Mouse (Mus musculus) lung, adult 2 months (tissue): ENCODE measurements around the gene Tex38.

Experiments
- CTCF ChIP-seq: fragments of 200-500 bp; IDR thresholded peaks from 2 replicates; pipeline ENCODE4 v1.5.1; 2011; ENCODE audit warnings: mild to moderate bottlenecking, low read length, control low read depth; ENCODE audit not compliant: insufficient read depth
- POLR2A ChIP-seq: fragments of 200-500 bp; IDR thresholded peaks from 2 replicates; pipeline ENCODE4 v1.6.1; 2011; ENCODE audit warnings: low read depth, mild to moderate bottlenecking, control low read depth, low read length, borderline replicate concordance; ENCODE audit errors: extremely low read depth

- TF ChIP-seq CTCF = no peak
- TF ChIP-seq POLR2A = no peak
Observed at GRCm38 (mm10) chr4:115795360-115795759, 14.5 kb upstream of the Tex38 start.
